Mouse (Mus musculus) brown adipose tissue, adult 24 weeks (tissue): Measurements from ENCODE around the gene Peak1. TPM values are rescaled to one million over a fixed set of nuclear protein-coding genes. Genes with fewer than 3 reads are reported as not detected.
A peak's percentile ranks its signal among the peaks of the same experiment; 100 is the strongest.

ENCODE experiments used
- H3K27ac ChIP-seq: fragments of 200-500 bp; replicated peaks from 2 replicates; pipeline ENCODE4 v1.5.1; 2012; ENCODE audit warnings: low read depth, mild to moderate bottlenecking, low read length
- H3K4me1 ChIP-seq: fragments of 200-500 bp; 2 replicates; pipeline ENCODE4 v1.6.1; 2012; ENCODE audit warnings: low read length, mixed read lengths; ENCODE audit not compliant: control insufficient read depth, insufficient read depth, insufficient read length
- H3K4me3 ChIP-seq: fragments of 200-500 bp; 2 replicates; pipeline ENCODE4 v1.5.1; 2012; ENCODE audit warnings: low read depth, mild to moderate bottlenecking, low read length, moderate library complexity; ENCODE audit not compliant: insufficient read depth
- polyA plus RNA-seq: library from polyadenylated mRNA; stranded (reverse); fragments of >200 nt; gene quantifications from 2 replicates; pipeline ENCODE4 v1.2.4, GENCODE M21; 2012; ENCODE audit not compliant: missing spikeins, insufficient read depth, insufficient read length

Peak1 gene
- polyA plus RNA-seq, 1 experiment = 9.6 TPM

DNA sequence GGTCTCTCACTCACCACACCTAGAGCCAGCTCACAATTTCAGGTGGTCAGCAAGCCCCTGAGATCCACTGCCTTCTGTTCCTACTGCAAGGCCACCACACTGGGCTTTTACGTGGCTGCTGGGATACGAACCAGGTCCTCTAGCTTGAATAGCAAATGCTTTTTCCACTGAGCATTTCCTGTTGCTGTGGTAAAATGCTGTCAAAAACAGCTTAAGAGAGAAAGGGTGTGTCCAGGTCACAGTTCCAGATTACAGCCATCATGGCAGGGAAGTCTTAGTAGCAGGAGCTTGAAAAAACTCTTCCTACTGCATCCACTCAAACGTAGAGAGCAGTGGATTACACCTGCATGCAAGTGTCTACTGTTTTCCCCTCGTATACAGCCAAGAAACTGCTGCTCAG, 7.0 kb upstream of the Peak1 start:
- Histone ChIP-seq H3K4me3 (no peak overlapping the region), H3K27ac (no peak overlapping the region), H3K4me1 (peaks cover 17% of the 10 kb centered on the region)

DNA sequence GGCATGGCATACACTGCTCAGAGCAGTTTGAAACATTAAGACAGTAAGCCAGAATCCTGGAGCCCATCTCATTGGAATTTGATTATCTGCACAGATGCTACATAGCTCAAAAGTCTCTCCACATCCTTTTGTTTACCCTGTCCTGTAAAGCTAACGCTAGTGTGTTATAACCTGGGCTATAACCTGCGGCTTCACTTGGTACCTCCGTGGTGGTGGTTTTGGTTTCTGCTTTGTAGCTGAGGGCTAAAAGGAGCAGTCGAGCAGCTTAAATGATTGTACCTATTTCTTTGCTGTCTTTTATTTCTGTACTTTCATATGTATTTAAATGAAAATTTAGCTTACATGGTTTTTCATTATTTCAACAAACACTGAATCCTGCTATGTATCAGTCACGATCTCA, 4.1 kb upstream of the Peak1 start:
- H3K4me3 ChIP-seq = no peak overlapping the region
- peaks cover 17% of the 10 kb centered on the region for H3K4me1 ChIP-seq
- H3K27ac ChIP-seq = no peak overlapping the region

DNA sequence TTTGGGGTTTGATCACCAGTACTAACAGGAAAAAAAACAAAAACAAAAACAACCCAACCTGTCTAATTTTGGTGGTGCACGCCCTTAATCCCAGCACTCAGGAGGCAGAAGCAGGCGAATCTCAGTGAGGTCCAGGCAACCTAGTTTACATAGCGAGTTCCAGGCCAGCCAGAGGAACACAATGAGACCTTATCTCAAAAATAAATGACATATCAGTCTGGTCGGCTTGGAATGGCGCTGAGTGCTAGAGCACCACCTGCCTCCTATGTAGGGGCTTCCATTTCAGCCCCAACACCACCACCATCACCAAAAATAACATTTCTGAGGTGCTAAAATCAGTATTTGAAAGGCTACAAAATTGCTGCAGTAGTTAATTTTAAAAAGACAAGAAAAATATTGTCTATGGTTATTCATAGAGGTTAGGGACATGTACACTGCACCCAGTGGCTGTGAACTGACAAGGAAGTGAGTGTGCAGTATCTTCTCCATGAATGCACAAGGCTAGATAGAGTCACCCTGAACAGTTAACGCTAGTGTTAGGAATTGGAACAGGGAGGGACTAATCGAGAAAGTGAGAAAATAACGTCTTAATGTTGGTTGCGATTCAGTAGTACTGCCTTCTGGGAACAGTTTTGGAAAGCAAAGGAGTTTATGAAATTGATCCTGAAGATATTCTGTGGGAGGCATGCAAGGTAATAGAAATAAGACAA, 3.2 kb upstream of the Peak1 start:
- H3K27ac ChIP-seq = 0 out of 2 replicates have a peak overlapping the region, but pooled peaks have one; percentile 23
- peaks cover 17% of the 10 kb centered on the region for H3K4me1 ChIP-seq
- no peak overlapping the region for H3K4me3 ChIP-seq

DNA sequence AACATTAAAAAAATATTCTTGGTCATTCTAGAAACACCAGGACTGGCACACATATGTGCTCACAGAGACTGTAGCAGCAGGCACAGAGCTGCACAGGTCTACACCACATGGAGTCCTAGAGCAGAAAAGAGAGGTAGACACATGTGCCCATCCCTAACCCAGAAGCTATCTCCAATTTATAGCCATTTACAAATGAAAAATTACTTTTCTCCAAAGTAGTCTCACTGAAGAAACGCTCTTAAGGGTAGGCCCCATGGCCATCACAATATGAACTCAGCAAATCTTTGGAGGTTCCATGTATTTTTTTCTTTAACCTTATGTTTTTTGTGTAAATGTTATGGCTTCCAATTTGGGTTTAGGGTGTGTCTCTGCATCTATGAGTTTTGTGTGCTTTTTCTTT, 2.4 kb upstream of the Peak1 start:
- peaks cover 16% of the 10 kb centered on the region for H3K4me1 ChIP-seq
- no peak overlapping the region for H3K4me3 ChIP-seq
- no peak overlapping the region for H3K27ac ChIP-seq

DNA sequence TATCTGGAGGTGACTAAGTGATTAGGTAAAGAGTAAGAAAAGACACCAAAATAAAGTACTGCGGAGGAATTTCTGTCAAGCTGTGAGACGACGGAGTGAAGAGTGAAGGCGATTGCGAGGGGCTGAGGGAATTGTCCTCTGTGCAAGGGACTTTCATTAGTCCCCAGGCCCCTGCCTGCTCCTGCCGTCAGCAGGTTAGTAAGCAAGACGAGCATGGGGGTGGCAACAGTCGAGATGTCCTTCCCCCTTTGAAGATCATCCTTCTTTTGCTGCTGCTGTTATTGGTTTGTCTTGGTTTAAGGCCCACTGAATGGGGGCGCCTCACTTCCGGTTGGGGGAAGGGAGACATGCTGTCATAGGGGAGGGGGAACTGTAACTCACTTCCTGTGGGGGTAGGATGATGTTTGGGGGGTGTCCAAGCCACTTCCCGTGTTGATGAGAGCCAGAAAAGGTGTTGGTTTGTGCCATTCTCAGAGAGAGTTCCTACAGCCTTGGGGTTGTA, 922 bp upstream of the Peak1 start:
- H3K27ac ChIP-seq = peak overlapping the region; percentile 95
- H3K4me1 ChIP-seq = peaks cover 10% of the 10 kb centered on the region
- peak overlapping the region; percentile 94 for H3K4me3 ChIP-seq

DNA sequence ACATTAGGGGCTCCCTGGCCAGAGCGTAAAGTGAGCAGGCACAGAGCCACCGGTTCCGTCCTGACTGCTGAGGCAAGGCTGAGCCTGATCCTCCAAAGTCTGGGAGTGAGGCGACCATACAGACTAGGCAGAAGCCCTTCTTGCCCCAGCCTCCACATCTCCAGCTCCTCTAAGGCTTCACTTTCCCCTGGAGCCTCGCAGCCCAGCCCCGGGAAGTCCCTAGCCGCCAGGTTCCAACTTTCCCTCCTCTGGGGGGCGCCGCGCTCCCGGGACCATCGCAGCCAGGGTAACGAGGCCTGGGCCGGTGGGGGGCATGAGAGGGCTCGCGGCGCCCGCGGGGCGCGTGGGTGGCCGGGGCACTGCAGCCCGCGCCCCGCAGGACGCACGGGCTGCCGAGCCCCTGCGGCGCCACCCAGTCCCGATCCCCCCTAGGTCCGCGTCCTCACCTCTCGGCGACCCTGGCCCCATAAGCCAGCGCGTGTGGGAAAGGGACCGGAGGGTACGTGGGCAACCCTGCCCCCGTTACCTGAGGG, 386 bp downstream of the Peak1 start:
- Histone ChIP-seq H3K27ac (peak overlapping the region; percentile 71), H3K4me3 (peak overlapping the region; percentile 74), H3K4me1 (peaks cover 13% of the 10 kb centered on the region)

DNA sequence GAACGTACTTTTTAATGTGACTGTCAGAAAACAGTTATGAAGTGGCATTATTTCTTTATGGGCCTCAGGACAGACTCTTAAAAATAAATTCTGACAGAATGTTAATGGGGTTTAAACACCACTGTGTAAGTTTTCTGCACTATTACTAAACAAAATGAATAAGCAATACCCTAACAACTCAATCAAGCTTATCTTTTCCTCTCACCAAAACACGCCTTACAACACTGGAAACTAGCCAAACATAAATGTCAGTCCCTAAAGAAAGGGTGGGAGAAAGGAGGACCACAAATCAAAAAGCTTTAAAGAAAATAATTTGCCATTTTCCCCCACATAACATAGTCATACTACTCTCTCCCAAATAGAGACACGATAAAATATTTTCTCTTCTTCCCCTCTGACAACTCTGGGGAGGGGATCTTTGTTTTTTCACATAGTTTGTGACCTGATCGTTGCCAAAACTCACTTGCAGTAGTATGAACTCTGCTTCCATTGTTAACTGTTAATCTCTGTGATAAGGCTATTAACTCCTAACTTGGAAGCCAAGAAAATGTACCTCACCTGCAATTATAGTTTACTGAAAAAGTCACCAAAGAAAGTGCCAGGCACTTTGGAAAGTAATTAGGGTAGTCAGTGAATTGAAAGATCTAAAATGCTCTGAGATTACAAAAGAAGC, 1.8 kb downstream of the Peak1 start:
- no peak overlapping the region; the same call in 1 of the 2 replicates for H3K4me3 ChIP-seq
- H3K4me1 ChIP-seq = peaks cover 10% of the 10 kb centered on the region
- no peak overlapping the region for H3K27ac ChIP-seq

DNA sequence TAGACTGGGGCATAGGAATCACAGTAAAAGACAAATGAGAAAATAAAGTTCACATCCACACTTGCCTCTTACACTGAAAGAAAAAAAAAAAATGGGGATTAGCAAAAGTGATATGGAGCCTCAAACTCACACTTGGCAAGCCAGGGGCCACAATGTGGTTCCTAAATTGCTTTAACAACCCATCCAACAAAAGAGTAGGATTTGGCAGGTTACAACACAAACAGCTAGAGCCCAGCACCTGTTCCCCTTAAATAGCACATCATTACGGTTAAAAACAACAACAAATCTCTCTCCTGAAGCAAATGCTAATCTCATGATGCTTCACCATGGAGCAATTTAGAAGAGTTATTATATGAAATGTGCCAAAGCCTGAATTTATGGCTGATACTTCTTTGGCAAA, 2.5 kb downstream of the Peak1 start:
- Histone ChIP-seq H3K27ac (no peak overlapping the region), H3K4me1 (peaks cover 7% of the 10 kb centered on the region), H3K4me3 (no peak overlapping the region)

DNA sequence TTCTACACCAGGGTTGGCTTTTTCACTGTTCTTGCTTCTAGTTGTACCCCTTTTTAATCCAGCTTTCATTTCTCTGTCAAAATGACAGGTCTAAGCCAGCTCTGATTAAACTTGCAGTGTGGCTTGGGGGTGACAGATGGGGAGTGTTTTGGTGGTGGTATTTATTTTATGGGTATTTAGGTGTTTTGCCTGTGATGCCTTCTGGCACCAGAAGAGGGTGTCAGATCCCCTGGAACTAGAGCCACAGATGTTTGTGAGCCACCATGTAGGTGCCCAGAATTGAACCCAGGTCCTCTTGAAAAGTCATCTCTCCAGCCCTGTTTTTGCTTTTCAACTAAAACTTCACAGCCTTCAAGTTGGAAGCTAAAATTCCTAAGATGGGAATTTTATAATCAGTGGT, 3.5 kb downstream of the Peak1 start:
- H3K4me3 ChIP-seq = no peak overlapping the region
- H3K4me1 ChIP-seq = peaks cover 5% of the 10 kb centered on the region; the same call in 1 of the 2 replicates
- H3K27ac ChIP-seq = no peak overlapping the region

DNA sequence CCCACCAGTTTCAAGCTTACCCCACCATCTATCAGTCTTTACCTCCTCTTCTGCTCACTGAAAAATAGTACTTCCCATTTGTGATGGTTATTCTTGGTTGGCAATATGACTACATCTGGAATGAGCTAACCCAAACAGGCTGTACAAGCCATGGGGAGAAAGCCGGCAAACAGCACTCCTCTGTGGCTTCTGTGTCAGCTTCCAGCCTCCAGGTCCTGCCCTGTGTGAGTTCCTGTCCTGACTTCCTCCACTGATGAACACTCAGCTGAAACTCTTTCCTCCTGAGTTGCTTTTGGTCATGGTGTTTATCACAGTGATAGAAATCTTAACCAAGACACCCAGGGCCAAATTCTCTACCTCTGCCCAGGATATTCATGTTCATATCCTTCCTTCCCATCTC, 5.2 kb downstream of the Peak1 start:
- Histone ChIP-seq H3K4me1 (peaks cover 8% of the 10 kb centered on the region; the same call in 1 of the 2 replicates), H3K4me3 (no peak overlapping the region), H3K27ac (peak overlapping the region; percentile 33; the same call in 1 of the 2 replicates)

DNA sequence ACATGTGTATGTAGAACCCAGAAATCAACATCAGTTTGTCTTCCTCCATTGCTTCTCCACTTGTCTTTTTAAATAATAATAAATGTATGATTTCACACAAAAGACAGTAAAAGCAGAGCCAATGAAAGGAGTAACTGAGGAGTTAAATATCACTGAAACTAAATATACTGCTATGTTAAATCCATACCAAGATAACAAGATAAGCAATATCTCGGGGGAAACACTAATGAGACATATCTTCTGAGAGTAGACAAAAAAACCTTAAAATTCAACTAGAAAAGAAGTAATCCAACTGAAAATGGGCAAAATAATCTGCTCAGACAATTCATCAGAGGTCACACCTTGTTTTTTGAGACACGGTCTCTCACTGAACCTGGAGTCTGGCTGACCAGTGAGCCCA, 7.9 kb downstream of the Peak1 start:
- peaks cover 10% of the 10 kb centered on the region; the same call in 1 of the 2 replicates for H3K4me1 ChIP-seq
- no peak overlapping the region for H3K27ac ChIP-seq
- no peak overlapping the region for H3K4me3 ChIP-seq

DNA sequence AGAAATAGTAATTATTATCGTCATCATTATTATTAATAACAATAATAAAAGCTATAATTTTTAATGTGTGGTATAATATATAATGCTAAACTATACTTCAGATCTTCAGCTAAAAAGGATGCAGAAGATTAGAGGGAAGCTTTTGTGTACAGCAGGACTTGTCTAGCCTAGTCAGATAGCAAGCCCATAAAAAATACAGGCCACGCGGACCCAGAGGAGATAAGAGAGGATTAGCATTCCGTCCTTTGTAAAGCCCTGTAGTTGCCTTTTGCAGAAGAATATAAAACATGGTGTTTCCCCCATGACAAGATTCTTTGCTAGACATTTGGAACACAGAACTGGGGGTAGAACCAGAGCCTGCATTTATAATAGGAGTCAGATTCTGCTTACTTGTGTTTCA, 13.2 kb downstream of the Peak1 start:
- no peak overlapping the region for H3K27ac ChIP-seq
- H3K4me1 ChIP-seq = peaks cover 10% of the 10 kb centered on the region; the same call in 1 of the 2 replicates

DNA sequence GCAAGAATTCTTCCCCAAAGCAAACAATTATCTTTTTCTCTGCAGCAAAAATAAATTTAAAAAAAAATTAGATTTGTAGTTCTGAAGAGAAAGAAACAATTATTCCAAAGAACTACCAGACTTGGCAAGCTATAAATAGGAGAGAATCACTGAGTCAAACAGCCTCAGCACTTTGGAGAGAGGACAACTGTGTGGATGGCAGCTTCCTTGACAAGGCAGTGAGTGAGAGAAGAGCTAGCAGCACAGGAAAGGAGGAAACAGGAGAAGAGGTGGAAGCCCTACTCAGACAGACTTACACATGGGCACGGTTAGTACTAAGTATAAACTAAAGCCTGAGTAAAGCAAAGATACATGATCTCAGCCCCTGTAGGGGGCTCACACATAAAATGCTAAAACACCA, 21.6 kb downstream of the Peak1 start:
- Histone ChIP-seq H3K4me3 (no peak overlapping the region), H3K27ac (no peak overlapping the region), H3K4me1 (peaks cover 17% of the 10 kb centered on the region)

More for the DNA sequence above, 13.2 kb downstream of the Peak1 start:
- H3K4me3 ChIP-seq = no peak overlapping the region

DNA sequence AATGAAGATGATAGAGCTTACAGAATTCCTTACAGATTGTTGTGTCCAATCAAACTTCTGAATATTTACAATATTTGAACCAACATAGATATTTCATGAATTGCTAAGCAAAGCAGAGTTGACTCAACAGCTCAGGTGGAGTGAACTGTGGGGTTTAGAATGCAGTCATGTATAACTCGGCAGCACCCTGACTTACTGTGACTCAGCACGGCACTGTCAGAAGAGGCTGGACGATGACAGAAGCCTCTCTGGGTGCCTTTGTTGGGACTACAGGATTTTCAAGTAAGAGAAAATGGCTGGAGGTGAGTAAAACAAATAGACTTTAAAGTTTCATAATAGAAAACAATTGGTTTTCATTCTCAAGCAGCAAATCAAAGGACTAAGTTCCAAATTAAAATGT, 25.0 kb downstream of the Peak1 start:
- no peak overlapping the region for H3K4me3 ChIP-seq
- H3K27ac ChIP-seq = no peak overlapping the region
- peaks cover 14% of the 10 kb centered on the region for H3K4me1 ChIP-seq

DNA sequence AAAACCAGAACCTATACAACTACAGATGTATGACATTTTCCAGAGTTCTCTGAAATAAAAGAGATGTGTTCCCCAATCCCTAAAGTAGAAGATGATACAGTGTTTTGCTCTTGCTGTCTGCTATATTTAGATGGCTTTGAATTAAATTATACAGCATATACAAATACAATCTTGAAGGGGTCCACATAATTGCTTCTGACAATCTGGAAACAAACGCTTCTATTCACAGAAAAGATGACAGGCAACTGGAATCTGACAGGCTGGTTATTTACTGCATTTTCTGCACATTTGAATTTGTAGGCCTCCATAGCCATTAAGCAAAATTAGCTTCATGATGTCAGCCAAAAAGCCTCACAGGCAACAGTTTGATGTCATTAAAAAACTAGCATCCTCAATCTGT, 35.1 kb downstream of the Peak1 start:
- H3K4me3 ChIP-seq = no peak overlapping the region
- H3K4me1 ChIP-seq = no peaks in the 10 kb centered on the region
- H3K27ac ChIP-seq = no peak overlapping the region
